Mouse (Mus musculus) retina, embryonic 14.5 days (tissue): Measurements from ENCODE around the gene Gm42674.

ENCODE experiments used
- DNase-seq: peaks from one replicate; pipeline ENCODE4 v3.0.0-alpha.2; 2015; ENCODE audit warnings: low spot score

Gm42674 gene

GRCm38 (mm10) chr3:90598212-90598611 lies 3.5 kb upstream of the Gm42674 start:
- DNase-seq: peak; percentile 60

- no peak for DNase-seq
Observed at GRCm38 (mm10) chr3:90599401-90599800, 2.3 kb upstream of the Gm42674 start.

GRCm38 (mm10) chr3:90600036-90600435 lies 1.7 kb upstream of the Gm42674 start:
- no peak for DNase-seq

- no peak for DNase-seq
Observed at GRCm38 (mm10) chr3:90600458-90601195, 1.1 kb upstream of the Gm42674 start.

- DNase-seq: no peak
Observed at GRCm38 (mm10) chr3:90603623-90604022, 1.9 kb downstream of the Gm42674 start, which contains the start of gene S100a4. Gene S100a4 (plus strand): TSS chr3:90603771.

- DNase-seq: no peak
Observed at GRCm38 (mm10) chr3:90604416-90604815, 2.7 kb downstream of the Gm42674 start.

- no peak for DNase-seq
Observed at GRCm38 (mm10) chr3:90605049-90605448, 3.3 kb downstream of the Gm42674 start.

GRCm38 (mm10) chr3:90605736-90606135 lies 4.0 kb downstream of the Gm42674 start:
- no peak for DNase-seq

GRCm38 (mm10) chr3:90606185-90606584 lies 4.5 kb downstream of the Gm42674 start:
- DNase-seq: no peak

GRCm38 (mm10) chr3:90607361-90607760 lies 5.7 kb downstream of the Gm42674 start:
- no peak for DNase-seq

GRCm38 (mm10) chr3:90608223-90608622 lies 6.5 kb downstream of the Gm42674 start, which contains the start of gene S100a5:
Gene S100a5 (plus strand): TSS chr3:90608523.
- DNase-seq: no peak

GRCm38 (mm10) chr3:90609102-90609501 lies 7.4 kb downstream of the Gm42674 start:
- no peak for DNase-seq

- DNase-seq: no peak
Observed at GRCm38 (mm10) chr3:90611494-90611893, 9.8 kb downstream of the Gm42674 start.

GRCm38 (mm10) chr3:90612061-90612460 lies 10.4 kb downstream of the Gm42674 start:
- DNase-seq: no peak

- peak; percentile 82 for DNase-seq
Observed at GRCm38 (mm10) chr3:90612728-90613291, 11.1 kb downstream of the Gm42674 start, which contains the start of gene S100a6. Gene S100a6 (plus strand): TSS chr3:90612882.

GRCm38 (mm10) chr3:90613461-90614147 lies 11.9 kb downstream of the Gm42674 start:
- DNase-seq: no peak

- no peak for DNase-seq
Observed at GRCm38 (mm10) chr3:90614148-90614530, 12.4 kb downstream of the Gm42674 start.

GRCm38 (mm10) chr3:90614611-90615251 lies 13.0 kb downstream of the Gm42674 start:
- no peak for DNase-seq

- DNase-seq: peak; percentile 71
Observed at GRCm38 (mm10) chr3:90615415-90615814, 13.7 kb downstream of the Gm42674 start.

GRCm38 (mm10) chr3:90615911-90616310 lies 14.2 kb downstream of the Gm42674 start:
- no peak for DNase-seq

- no peak for DNase-seq
Observed at GRCm38 (mm10) chr3:90617586-90617985, 15.9 kb downstream of the Gm42674 start.

- no peak for DNase-seq
Observed at GRCm38 (mm10) chr3:90621552-90621951, 19.8 kb downstream of the Gm42674 start.
